In genomic region chr17:73477096-73478076, GRCm38 (mm10) we compare ENCODE assay signal across 13 mouse cellular contexts.
A peak's percentile ranks its signal among the peaks of the same experiment; 100 is the strongest.
DNase-seq lines count a peak whose midpoint lies in the region; ATAC-seq lines count a peak whose summit lies in the region.
"Had no signal": no experiment of that assay in that cellular context is flagged by ENCODE, and none has a peak within 500 bp of the region (broad histone marks: within the 10 kb centered on the region; RNA-seq: fewer than 3 reads in every experiment).

No protein-coding gene starts in this region.

- peaks cover 13% of the 10 kb centered on the region for H3K4me1 ChIP-seq in hindbrain, embryonic 10.5 days (replicated peaks)
- peaks cover 18% of the 10 kb centered on the region for H3K4me1 ChIP-seq in midbrain, embryonic 13.5 days (replicated peaks)
- no peaks in the 10 kb centered on the region for H3K4me1 ChIP-seq in intestine, embryonic 16.5 days (ENCODE audit: control insufficient read depth, insufficient read depth, low read length)
- H3K4me1 ChIP-seq: embryonic facial prominence, embryonic 12.5 days; liver, embryonic 15.5 days; stomach, embryonic 15.5 days had no signal

- peak; percentile 12 for DNase-seq in retina, postnatal 1 day
- no peak for DNase-seq in retina, embryonic 14.5 days (ENCODE audit: low spot score)
- DNase-seq in hindbrain, embryonic 10.5 days (ENCODE audit: low spot score) = peak; percentile 10
- DNase-seq in gastrocnemius, postnatal 4 days (ENCODE audit: low spot score in 2 of 2) = no peak
- DNase-seq in kidney, adult 11 months = no peak
- DNase-seq: cerebellum, adult 9-10 months; thymus, postnatal 4 days had no signal

- H3K27me3 ChIP-seq in hindbrain, embryonic 10.5 days (ENCODE audit: insufficient read depth, poor library complexity, severe bottlenecking) = no peaks in the 10 kb centered on the region
- 0 out of 2 replicates have a peak, but pooled peaks cover 3% of the 10 kb centered on the region for H3K27me3 ChIP-seq in midbrain, embryonic 13.5 days
- no peaks in the 10 kb centered on the region for H3K27me3 ChIP-seq in intestine, embryonic 16.5 days (replicated peaks; ENCODE audit: control insufficient read depth, insufficient read depth, low read length)
- H3K27me3 ChIP-seq: embryonic facial prominence, embryonic 12.5 days; liver, embryonic 15.5 days; stomach, embryonic 15.5 days had no signal

- WGBS in hindbrain, embryonic 10.5 days = 43% methylated on average over 11 of the region's 11 CpGs
- WGBS in midbrain, embryonic 13.5 days = 19% methylated on average over 11 of the region's 11 CpGs
- 60% methylated on average over 11 of the region's 11 CpGs for WGBS in intestine, embryonic 16.5 days

- H3K4me2 ChIP-seq in midbrain, embryonic 13.5 days (replicated peaks) = no peak overlapping the region
- no peak overlapping the region for H3K4me2 ChIP-seq in intestine, embryonic 16.5 days (ENCODE audit: low read depth, low read length)
- H3K4me2 ChIP-seq: embryonic facial prominence, embryonic 12.5 days; liver, embryonic 15.5 days; stomach, embryonic 15.5 days had no signal

- no peaks in the 10 kb centered on the region for H3K9me3 ChIP-seq in hindbrain, embryonic 10.5 days
- H3K9me3 ChIP-seq in midbrain, embryonic 13.5 days = no peaks in the 10 kb centered on the region
- H3K9me3 ChIP-seq in intestine, embryonic 16.5 days (ENCODE audit: control insufficient read depth, low read length) = no peaks in the 10 kb centered on the region
- H3K9me3 ChIP-seq: embryonic facial prominence, embryonic 12.5 days; liver, embryonic 15.5 days; stomach, embryonic 15.5 days had no signal

- peak overlapping the region; percentile 74 for H3K27ac ChIP-seq in hindbrain, embryonic 10.5 days
- peak overlapping the region; percentile 57 for H3K27ac ChIP-seq in midbrain, embryonic 13.5 days
- no peak overlapping the region for H3K27ac ChIP-seq in intestine, embryonic 16.5 days (ENCODE audit: low read length)
- H3K27ac ChIP-seq: embryonic facial prominence, embryonic 12.5 days; liver, embryonic 15.5 days; macrophage; stomach, embryonic 15.5 days had no signal

- H3K36me3 ChIP-seq in hindbrain, embryonic 10.5 days = no peaks in the 10 kb centered on the region
- H3K36me3 ChIP-seq in midbrain, embryonic 13.5 days = no peaks in the 10 kb centered on the region
- no peaks in the 10 kb centered on the region for H3K36me3 ChIP-seq in intestine, embryonic 16.5 days (ENCODE audit: control insufficient read depth, insufficient read depth, low read length)
- H3K36me3 ChIP-seq: embryonic facial prominence, embryonic 12.5 days; liver, embryonic 15.5 days; stomach, embryonic 15.5 days had no signal

- peak; percentile 79 for ATAC-seq in midbrain, embryonic 13.5 days
- no peak for ATAC-seq in intestine, embryonic 16.5 days

- H3K9ac ChIP-seq in midbrain, embryonic 13.5 days (replicated peaks) = no peak overlapping the region
- H3K9ac ChIP-seq in intestine, embryonic 16.5 days (ENCODE audit: low read depth, low read length) = no peak overlapping the region
- H3K9ac ChIP-seq: embryonic facial prominence, embryonic 12.5 days; liver, embryonic 15.5 days; stomach, embryonic 15.5 days had no signal

- no peak overlapping the region for H3K4me3 ChIP-seq in hindbrain, embryonic 10.5 days
- H3K4me3 ChIP-seq in midbrain, embryonic 13.5 days (replicated peaks) = no peak overlapping the region
- H3K4me3 ChIP-seq in intestine, embryonic 16.5 days (ENCODE audit: low read length) = no peak overlapping the region
- H3K4me3 ChIP-seq: embryonic facial prominence, embryonic 12.5 days; liver, embryonic 15.5 days; stomach, embryonic 15.5 days had no signal

Comparison
In these comparisons a context has a peak if more than half of its experiments do, and no peak if none do; other contexts are left out.
1. DNase-seq: peak in retina, postnatal 1 day (single experiment) and hindbrain, embryonic 10.5 days (single experiment); none in retina, embryonic 14.5 days (single experiment), gastrocnemius, postnatal 4 days (0 of 2) and kidney, adult 11 months (single experiment).